In genomic region chrX:12587192-12587957, GRCm38 (mm10) we compare ENCODE assay signal across 8 mouse cellular contexts. TPM values are rescaled to one million over a fixed set of nuclear protein-coding genes. Genes with fewer than 3 reads are reported as not detected.
DNase-seq lines count a peak whose midpoint lies in the region; ATAC-seq lines count a peak whose summit lies in the region.

Gene Atp6ap2, plus strand, starts transcription at chrX:12587801.

- H3K36me3 ChIP-seq in hindbrain, embryonic 12.5 days: no peaks in the 10 kb centered on the region

- DNase-seq in NIH3T3 (ENCODE audit: low read depth): peak; percentile 96
- peak; percentile 93 to 95 for DNase-seq in cerebellum, postnatal 10 days
- peak; percentile 91 to 92 for DNase-seq in frontal cortex, postnatal 10 days (ENCODE audit: low spot score in 2 of 2)
- peak; percentile 81 to 95 for DNase-seq in layer of hippocampus, postnatal 14 days (ENCODE audit: low spot score in 2 of 2)
- peak; percentile 91 for DNase-seq in lung, postnatal 14 days
- peak; percentile 85 for DNase-seq in retina, adult 2 months (ENCODE audit: low read depth, low spot score)
- peak; percentile 87 to 94 for DNase-seq in thymus, postnatal 36 days

- H3K4me1 ChIP-seq in hindbrain, embryonic 12.5 days: peaks cover 6% of the 10 kb centered on the region

- H3K9ac ChIP-seq in hindbrain, embryonic 12.5 days: peak within 1 kb of the TSS; percentile 76

- 23% methylated on average over 49 of the region's 49 CpGs for WGBS in hindbrain, embryonic 12.5 days

- peak; percentile 100 for ATAC-seq in hindbrain, embryonic 12.5 days (ENCODE audit: low FRiP score)

- H3K4me3 ChIP-seq in hindbrain, embryonic 12.5 days: peak within 1 kb of the TSS; percentile 67

- H3K27ac ChIP-seq in hindbrain, embryonic 12.5 days: peak within 1 kb of the TSS; percentile 88

- H3K27me3 ChIP-seq in hindbrain, embryonic 12.5 days: no peaks in the 10 kb centered on the region

- no peaks in the 10 kb centered on the region for H3K9me3 ChIP-seq in hindbrain, embryonic 12.5 days (replicated peaks)

- peak within 1 kb of the TSS; percentile 49 for H3K4me2 ChIP-seq in hindbrain, embryonic 12.5 days (replicated peaks)

RNA-seq across cellular contexts. Expression of gene Atp6ap2, which starts in this region (rescaled TPM):
- polyA plus RNA-seq in hindbrain, embryonic 12.5 days (2016; fragmentation: Nextera tagmentation; extraction: Ambion mirVana): 108 and 113 TPM in 2 replicates
- 100 to 1,000 TPM; 201 to 205 TPM for total RNA-seq in layer of hippocampus, postnatal 14 days (2021)

Comparison
In these comparisons a context has a peak if more than half of its experiments do, and no peak if none do; other contexts are left out.
1. Peak in every context shown above with its lines: DNase-seq, ATAC-seq, H3K4me3 ChIP-seq and H3K27ac ChIP-seq.